Mouse (Mus musculus) WW6 (cell line): ENCODE measurements around the gene Kirrel2.

ENCODE experiments used
- DNase-seq: peaks from one replicate; pipeline ENCODE4 v3.0.0-alpha.2; 2013; ENCODE audit warnings: low read depth, low spot score

Gene Kirrel2

DNA sequence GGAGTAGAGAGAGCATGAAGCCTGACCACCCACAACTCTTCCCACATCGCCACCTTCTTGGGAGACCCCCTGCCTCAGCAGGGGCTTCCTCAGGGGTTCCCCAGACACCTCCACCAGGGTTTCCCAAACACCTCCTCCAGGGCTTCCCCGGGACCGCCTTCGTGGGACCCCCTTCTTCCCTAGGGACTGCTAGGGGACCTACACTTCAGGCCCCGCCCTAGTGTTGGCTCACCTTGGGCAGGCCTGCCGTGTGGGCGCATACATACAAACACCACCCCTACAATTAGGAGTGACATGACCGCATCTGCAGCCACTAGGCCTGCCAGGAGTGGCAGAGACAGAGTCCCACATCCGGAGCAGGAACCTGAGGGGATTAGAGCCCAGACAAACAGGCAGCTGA is 39.6 kb downstream of the Kirrel2 start:
- no peak for DNase-seq

DNA sequence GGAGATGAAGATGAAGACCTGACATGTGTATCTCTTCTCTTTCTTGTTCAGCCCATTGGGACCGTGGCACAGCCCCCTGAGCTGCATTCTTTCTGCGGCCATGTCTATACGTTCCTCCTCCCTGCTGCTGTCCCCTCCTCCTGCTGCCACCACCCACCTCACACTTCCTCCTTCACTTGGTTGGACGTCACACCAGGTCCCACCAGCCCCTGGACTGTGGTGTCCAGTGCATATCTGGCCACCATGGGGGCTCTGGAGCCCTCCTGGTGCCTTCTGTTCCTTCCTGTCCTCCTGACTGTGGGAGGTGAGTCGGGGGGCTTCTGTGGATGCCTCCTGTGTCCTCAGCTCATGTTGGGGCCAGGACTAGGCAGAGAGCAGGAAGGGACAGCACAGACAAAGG is 43.9 kb downstream of the Kirrel2 start, which contains the start of gene Tyrobp:
Gene Tyrobp, plus strand, starts transcription at position 165 of the 400 bp plus-strand sequence.
- DNase-seq: no peak

DNA sequence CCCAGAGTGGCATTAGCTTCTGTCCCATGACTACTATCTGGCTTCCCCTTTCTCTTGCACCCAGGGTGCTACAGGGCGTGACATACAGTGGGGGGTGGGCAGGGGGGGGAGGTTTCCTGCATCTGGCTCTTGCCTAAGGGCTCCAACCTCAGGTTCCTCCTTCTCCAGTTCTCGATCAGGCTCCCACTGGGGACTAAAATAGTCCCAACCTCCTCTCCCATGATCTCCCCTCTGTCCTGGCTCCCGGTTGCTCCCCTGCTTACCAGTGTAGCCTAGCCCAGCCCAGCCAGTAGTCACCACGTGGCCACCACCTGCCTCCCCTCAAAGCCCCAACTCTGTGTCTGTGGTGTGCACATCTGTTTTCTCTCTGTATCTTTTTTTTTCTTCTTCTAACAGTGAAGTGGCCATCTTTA is 44.7 kb downstream of the Kirrel2 start:
- no peak for DNase-seq

DNA sequence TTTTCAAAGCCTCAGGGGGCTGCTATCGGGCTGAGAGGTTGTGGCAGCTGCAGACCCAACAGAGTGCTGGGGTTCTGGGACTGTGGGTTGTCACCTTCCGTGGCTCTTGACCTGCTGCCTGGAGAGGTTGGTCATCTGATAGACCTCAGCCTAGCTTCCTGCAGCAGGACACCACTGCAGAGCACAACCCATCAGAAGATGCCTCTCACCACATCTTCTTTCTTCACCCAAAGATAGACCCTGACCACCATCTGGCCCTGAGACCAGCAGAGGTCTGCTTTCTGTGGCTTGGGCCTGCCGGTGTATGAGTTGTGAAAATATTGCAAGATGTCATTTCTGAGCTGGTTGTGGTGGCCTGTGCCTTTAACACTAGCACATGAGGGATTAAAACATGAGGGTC is 46.5 kb downstream of the Kirrel2 start:
- DNase-seq: no peak

DNA sequence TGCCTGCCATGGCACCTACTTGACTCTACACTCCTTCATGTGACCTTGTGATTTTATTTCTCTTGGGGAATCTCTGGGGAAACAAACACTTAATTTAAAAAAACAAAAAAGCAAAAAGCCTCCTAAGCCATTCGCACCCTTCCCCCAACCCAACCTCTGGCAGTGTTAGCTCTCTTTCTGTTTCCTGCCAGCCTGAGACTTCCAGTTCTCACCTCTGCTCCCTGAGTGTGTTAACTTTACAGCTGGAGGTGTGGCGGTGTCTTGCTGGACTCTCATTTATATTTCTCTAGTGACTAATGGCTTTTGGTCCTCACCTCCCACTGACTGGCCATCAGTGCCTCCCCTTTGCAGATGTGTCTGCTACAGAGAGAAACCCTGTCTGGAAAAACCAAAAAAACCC is 47.7 kb downstream of the Kirrel2 start:
- no peak for DNase-seq

DNA sequence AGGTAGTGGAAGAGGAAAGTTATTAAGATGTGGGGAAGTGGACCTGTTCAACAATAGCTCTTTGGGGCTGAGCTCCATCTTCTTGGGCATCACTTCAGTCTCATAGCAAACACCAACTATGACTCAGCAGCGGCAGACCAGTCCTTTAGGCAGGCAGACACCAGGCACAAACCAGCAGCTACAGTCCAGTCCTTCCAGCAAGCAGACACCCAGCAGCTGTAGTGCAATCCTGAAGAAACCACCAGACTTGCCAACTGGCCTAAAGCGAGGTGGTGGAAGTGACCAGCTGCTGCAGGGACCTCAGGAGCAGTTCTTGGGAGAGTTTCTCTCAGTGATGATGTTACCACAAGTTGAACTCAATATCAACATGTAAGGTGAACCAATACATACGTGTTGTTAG is 48.9 kb downstream of the Kirrel2 start:
- no peak for DNase-seq

DNA sequence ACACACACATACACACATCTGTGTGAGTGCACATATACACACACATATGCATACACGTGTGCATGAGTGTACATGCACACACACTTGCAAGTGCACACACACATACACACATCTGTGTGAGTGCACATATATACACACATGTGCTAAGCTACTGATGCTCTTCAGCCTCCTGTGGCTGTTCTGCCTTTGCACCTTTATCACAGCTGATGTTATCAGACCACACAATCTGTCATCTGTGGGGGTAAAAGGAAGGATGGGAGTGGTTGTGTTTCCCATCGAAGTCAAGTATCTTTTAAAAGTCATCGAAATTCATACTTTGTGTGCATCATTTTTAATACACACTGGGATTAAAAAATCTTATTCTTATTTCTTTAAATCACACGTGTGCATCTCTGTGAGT is 55.1 kb downstream of the Kirrel2 start:
- no peak for DNase-seq

DNA sequence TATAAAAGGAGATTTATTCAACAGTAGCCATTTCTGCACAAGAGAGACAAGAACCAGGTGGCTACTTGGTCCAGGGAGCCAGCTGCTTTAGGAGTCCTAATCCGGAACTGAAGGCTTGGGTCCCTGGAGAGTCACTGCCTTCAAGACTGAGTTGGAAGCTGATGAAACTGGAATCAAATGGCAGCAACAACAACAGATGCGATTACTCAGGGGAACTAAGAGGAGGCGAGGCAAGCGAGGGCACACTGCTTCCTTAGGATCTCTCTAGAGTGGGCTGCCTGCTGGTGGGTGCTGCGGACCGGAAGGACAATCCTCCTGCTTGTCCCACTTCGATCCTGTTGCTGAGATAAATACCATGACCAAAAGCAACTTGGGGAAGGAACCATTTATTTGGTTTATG is 57.8 kb downstream of the Kirrel2 start:
- DNase-seq: no peak
